Mouse (Mus musculus): ENCODE measurements at regions not wholly inside any gene's neighbourhood (a gene's known extent, or its start where the extent isn't known, plus 50 kb on each side); places are given as distances from the start of the nearest gene placed in this dataset.
"Not testable (repeated sequence)": the region's sequence is repeated elsewhere in the genome, so short reads cannot be mapped to it uniquely, and the experiment has no call there.

- DNase-seq = not testable (repeated sequence)
These were observed 54.0 kb upstream of the Krba1 start for GRCm38 (mm10) chr6:48341367-48341766.

- not testable (repeated sequence) for DNase-seq
These were observed 58.4 kb upstream of the Krba1 start for GRCm38 (mm10) chr6:48336964-48337363.

GRCm38 (mm10) chr6:48288011-48288410 is 107.4 kb upstream of the Krba1 start:
- no peak for DNase-seq

GRCm38 (mm10) chr6:48279646-48280045 is 115.7 kb upstream of the Krba1 start:
- not testable (repeated sequence) for DNase-seq

- DNase-seq = not testable (repeated sequence)
These were observed 133.8 kb upstream of the Krba1 start for GRCm38 (mm10) chr6:48261563-48261962.

GRCm38 (mm10) chr6:48252989-48253388 is 142.4 kb upstream of the Krba1 start:
- DNase-seq = not testable (repeated sequence)

GRCm38 (mm10) chr6:48251954-48252353 is 143.4 kb upstream of the Krba1 start:
- no peak for DNase-seq

GRCm38 (mm10) chr6:48244191-48244590 is 151.2 kb upstream of the Krba1 start:
- DNase-seq = not testable (repeated sequence)

GRCm38 (mm10) chr6:48227431-48227830 is 141.0 kb upstream of the Zfp746 start:
- peak; percentile 10 to 15 for DNase-seq

- no peak for DNase-seq
These were observed 137.8 kb upstream of the Zfp746 start for GRCm38 (mm10) chr6:48224206-48224605.

- DNase-seq = no peak
These were observed 136.6 kb upstream of the Zfp746 start for GRCm38 (mm10) chr6:48222971-48223370.

GRCm38 (mm10) chr6:48221806-48222205 is 135.4 kb upstream of the Zfp746 start:
- not testable (repeated sequence) for DNase-seq

GRCm38 (mm10) chr6:48215212-48215611 is 128.8 kb upstream of the Zfp746 start:
- DNase-seq = no peak

- DNase-seq = no peak
These were observed 123.3 kb upstream of the Zfp746 start for GRCm38 (mm10) chr6:48209739-48210138.

- no peak for DNase-seq
These were observed 122.7 kb upstream of the Zfp746 start for GRCm38 (mm10) chr6:48209103-48209502.

GRCm38 (mm10) chr6:48205722-48206121 is 119.3 kb upstream of the Zfp746 start:
- DNase-seq = no peak

- DNase-seq = no peak
These were observed 113.6 kb upstream of the Zfp746 start for GRCm38 (mm10) chr6:48199951-48200350.

- no peak for DNase-seq
These were observed 112.4 kb upstream of the Zfp746 start for GRCm38 (mm10) chr6:48198806-48199205.

- DNase-seq = no peak
These were observed 111.4 kb upstream of the Zfp746 start for GRCm38 (mm10) chr6:48197696-48198378.

GRCm38 (mm10) chr6:48188363-48188762 is 102.0 kb upstream of the Zfp746 start:
- not testable (repeated sequence) for DNase-seq

GRCm38 (mm10) chr6:48185311-48185710 is 98.9 kb upstream of the Zfp746 start:
- DNase-seq = no peak

- DNase-seq = no peak
These were observed 92.1 kb upstream of the Zfp746 start for GRCm38 (mm10) chr6:48178360-48179120.

- peak; percentile 59 to 69 for DNase-seq
These were observed 91.5 kb upstream of the Zfp746 start for GRCm38 (mm10) chr6:48177936-48178335.

GRCm38 (mm10) chr6:48175234-48175633 is 88.8 kb upstream of the Zfp746 start:
- no peak for DNase-seq

All from kidney, adult 8-10 months (tissue).